Mouse (Mus musculus): ENCODE data around the gene Cklf.
"Not testable (repeated sequence)": the region's sequence is repeated elsewhere in the genome, so short reads cannot be mapped to it uniquely, and the experiment has no call there.

The Cklf gene

DNA sequence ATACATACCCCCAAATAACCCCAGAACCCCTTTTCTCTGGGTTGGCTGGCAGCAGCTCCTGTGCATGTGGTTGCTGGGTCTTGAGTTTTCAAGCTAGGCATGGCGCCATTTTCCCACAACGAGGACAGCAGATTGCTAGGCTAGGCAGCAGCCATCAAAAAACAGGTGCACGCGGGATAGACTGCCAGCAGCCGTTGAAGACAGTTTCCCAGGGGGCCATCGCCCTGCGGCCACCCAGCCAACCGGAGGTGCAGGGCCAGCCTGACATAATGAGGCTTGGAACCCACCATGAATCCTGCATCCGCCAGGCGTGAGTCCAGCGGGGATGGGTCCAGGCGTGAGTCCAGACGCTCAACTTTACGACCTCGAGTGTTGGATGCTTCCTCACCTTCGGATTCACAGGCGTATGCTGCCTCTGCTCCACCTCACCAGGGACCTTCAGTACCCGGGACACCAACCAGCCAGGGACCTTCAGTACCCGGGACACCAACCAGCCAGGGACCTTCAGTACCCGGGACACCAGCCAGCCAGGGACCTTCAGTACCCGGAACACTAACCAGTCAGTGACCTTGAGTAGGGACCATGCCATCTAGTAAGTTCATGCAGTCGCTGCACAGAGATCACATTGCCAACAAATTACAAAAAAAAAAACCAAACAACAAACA, 13.7 kb downstream of the Cklf start:
- DNase-seq (ENCODE audit: low spot score in 2 of 2) = not testable (repeated sequence)

DNA sequence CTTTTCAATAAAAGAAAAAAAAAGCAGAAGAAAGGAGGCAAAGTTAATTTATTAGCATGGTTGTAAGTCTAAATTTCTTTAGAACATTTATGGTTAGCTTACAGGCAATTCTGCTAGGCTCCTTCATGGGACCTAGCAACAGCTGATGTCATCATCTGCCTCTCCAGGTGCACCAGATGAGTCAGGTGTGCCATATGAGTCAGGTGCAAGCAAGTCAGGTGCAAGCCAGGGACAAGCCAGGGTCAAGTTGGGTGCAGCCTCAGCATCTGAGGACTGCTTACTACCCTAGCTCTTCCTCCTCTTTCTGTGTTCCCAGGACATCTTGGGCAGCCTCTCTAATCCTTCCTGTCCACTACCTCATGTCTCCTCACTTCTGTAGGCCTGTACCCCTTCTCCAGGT, 17.7 kb downstream of the Cklf start:
- DNase-seq (ENCODE audit: low spot score in 2 of 2) = no peak

DNA sequence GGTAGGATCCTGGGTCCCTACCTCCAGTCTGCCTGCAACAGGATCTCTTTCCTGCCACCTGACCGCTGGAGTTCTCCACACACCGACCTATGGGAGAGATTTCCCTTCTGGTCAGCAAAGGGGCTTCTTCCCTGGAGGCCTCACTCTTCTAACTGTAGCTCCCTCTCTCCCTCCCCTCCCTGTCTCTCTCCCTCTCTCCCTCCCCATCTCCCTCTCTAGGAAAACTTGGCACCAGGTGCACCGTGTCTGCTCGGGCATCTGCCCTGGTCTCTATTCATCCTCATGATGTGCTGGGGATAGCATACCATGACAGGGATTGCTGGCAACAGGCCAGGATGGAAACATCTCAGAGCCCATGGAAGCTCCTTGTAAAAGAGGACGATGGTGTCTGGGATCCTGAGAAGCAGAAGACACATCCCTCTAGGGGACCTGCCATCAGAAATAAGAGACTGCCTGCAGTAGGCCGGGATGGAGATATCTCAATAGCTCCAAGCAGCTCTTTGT, 18.3 kb downstream of the Cklf start:
- DNase-seq (ENCODE audit: low spot score in 2 of 2) = no peak

DNA sequence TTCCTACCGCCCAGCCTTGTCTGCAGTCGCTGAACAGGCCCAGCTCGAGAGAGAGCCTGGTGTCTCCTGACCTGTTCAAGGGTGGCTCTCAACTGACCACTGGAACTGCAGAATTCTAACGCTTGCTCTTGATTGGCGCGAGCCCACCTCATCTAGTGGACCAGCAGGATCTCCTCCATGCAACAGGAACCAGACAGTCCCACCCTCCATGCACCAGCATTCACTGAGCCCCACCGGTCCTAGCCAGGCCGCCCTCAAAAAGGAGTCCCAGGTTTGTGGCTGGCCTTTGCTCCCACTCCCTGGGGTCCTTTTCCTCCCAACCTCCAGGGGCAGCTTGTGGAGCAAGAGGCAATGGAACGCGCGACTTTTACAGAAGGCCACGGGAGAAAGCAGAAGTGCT, 42.4 kb downstream of the Cklf start, which contains the start of gene Cmtm2a:
TSS of gene Cmtm2a (minus strand) at position 101 of the 400 bp plus-strand sequence.
- DNase-seq (ENCODE audit: low spot score in 2 of 2) = not testable (repeated sequence)

DNA sequence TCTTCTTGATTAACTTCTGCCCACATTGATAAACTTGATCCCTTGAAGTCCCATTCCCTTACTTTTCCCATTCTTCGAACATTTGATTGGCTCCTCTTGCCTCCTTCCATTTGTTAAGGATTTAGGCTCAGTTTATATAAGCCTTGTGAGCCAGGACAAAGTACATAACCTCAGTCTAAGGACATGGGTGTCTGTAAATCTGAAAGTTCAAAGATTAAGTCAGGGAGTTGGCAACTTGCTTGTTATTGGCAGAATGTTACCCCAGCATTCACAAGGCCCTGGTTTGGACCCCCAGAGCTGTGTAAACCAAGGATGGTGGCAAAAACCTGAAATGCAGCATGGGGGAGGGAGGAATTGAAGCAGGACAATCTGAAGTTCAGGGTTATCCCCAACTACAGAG, 43.7 kb downstream of the Cklf start:
- DNase-seq (ENCODE audit: low spot score in 2 of 2) = no peak

DNA sequence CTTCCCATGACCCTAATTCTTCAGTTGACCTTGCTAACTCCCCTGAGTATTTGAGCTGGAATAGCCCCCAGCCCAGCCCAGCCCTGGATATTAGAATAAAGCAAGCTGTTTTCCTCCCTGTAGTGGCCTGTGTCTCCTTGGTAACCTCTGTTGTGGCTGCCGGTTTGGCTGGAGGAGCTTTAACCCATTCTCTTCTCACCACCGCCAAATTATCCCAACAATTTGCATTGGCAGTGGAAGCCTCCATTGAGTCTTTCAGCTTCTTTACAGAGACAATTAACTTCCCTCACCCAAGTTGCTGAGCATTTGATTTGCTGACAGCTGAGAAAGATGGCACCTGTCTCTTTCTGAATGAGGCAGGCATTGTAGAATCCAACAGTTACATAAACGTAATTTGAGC, 50.9 kb downstream of the Cklf start:
- DNase-seq (ENCODE audit: low spot score in 2 of 2) = not testable (repeated sequence)

DNA sequence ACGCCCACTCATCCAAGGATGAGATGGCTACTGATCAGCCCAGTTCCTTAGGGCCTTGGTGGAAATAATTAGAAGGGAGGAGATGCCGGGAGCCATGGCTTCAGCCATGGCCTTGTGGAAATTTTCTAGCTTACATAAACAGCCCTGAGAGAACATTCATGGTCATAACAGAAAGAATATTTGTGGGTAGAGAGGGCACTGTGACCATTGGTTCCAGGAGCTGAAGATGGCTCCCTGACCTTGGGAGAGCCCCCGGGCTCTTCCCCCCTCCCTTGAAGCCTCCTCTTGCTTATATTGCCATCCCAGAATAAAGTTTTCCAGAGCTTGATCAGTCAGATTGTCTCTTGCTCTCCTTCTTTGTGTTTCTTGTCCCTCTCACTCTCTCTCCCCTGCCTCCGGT, 51.9 kb downstream of the Cklf start:
- DNase-seq (ENCODE audit: low spot score in 2 of 2) = not testable (repeated sequence)

DNA sequence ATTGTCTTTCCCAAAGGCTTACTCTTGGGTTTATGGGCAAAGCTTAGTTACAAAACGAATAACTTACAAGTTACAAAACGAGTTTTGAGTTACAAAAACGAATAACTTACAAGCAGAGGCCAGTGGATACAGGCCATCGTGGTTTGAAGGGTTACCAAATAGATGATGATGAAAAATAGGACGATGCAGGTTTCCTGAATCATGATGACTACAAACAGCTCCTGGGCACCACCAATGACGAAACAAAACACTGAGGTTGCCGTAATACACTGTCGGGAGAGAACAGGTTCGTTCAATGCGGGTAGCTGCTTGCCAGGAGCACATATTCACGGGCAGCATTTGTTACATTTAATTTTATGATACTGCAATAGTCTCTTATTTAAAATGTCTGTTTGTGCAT, 54.3 kb downstream of the Cklf start:
- no peak for DNase-seq (ENCODE audit: low spot score in 2 of 2)

DNA sequence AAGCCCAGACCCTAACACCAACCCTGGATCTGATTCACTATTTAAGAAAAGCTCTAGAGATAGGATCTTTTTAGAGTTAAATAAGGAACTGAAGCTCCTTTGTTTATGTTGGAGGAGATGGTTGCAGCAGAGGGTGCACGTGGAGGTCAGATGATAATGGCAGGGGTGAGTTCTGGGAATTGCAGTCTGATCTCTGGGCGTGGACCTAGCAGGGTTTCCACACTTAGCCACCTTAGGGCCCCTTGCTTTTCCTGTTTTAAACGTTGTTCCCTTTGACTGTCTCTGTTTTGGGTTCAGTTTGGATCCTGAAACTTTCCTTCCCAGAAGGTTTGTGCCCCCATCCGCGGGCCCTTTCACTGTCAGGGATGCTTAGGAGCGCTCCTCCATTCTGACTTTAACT, 57.7 kb downstream of the Cklf start:
- not testable (repeated sequence) for DNase-seq (ENCODE audit: low spot score in 2 of 2)

DNA sequence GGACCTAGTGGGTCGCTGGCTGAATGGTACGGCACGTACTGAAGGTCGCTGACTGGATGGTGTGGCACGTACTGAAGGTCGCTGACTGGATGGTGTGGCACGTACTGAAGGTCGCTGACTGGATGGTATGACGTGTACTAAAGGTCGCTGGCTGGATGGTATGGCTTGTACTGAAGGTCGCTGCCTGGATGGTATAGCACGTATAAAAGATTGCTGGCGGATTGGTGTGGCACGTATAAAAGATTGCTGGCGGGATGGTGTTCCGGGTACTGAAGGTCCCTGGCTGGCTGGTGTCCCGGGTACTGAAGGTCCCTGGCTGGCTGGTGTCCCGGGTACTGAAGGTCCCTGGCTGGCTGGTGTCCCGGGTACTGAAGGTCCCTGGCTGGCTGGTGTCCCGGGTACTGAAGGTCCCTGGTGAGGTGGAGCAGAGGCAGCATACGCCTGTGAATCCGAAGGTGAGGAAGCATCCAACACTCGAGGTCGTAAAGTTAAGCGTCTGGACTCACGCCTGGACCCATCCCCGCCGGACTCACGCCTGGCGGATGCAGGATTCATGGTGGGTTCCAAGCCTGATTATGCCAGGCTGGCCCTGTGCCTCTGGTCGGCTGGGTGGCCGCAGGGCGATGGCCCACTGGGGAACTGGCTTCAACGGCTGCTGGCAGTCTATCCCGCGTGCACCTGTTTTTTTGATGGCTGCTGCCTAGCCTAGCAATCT, 58.9 kb downstream of the Cklf start, which contains the start of the genes Gm45711 and Cmtm1:
TSS of gene Gm45711 (minus strand) at position 641 of the 715 bp plus-strand sequence.
TSS of gene Cmtm1 (minus strand) at position 705 of the 715 bp plus-strand sequence.
- DNase-seq (ENCODE audit: low spot score in 2 of 2) = not testable (repeated sequence)

DNA sequence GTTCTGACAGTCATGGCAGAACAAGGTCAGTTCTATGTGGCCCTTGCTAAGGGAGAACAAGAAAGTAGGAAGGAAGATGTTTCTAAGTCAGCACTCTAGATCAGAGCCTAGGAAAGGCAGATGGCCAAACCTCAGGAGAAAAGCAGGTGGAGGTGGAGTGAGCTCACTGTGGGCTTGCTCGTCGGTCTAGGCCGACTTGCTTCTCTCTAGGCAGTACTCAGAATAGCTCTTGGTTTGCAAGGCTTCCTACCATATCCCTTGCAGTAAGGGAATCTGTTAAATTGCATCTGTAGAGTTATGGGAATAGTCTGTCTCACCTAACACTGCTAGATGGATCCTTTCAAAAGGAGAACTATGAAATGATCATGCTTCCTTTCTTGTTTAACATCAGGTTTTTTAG, 61.4 kb downstream of the Cklf start:
- not testable (repeated sequence) for DNase-seq (ENCODE audit: low spot score in 2 of 2)

DNA sequence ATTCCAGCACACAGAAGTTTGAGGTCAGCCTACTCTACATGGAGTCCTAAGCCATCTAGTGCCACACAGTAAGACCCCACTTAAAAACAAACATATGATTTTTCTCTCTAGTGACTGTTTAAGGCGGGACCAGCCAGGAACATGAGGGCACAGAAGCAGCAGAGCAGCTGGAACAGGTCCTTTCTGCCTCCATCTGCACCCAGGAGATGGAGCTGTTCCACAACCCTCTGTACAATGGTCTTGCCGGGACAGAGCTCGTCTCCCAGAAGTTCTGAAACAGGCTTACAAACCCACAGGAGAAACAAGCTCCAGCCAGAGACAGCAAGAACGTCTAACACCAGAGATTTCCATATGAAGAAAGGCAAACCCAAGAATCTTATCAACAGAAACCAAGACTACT, 62.6 kb downstream of the Cklf start:
- DNase-seq (ENCODE audit: low spot score in 2 of 2) = no peak
